Mouse (Mus musculus): ENCODE results near the gene Zfp579. TPM values are rescaled to one million over a fixed set of nuclear protein-coding genes. Genes with fewer than 3 reads are reported as not detected.

Gene Zfp579
- total and polyA plus RNA-seq, 3 experiments, result 0.54 to 3.6 TPM; not detected in 1

- Histone ChIP-seq H3K9me3 (replicated peaks; ENCODE audit: insufficient read depth, low read length) (no peaks in the 10 kb centered on the region), H3K27ac (ENCODE audit: control insufficient read depth, low read depth, low read length) (no peak overlapping the region)
Observed at GRCm38 (mm10) chr7:4953815-4954445, 42.0 kb downstream of the Zfp579 start.

GRCm38 (mm10) chr7:4950561-4951342 is 45.2 kb downstream of the Zfp579 start:
- Histone ChIP-seq H3K27ac (ENCODE audit: control insufficient read depth, low read depth, low read length) (no peak overlapping the region), H3K4me1 (ENCODE audit: control insufficient read depth in 1 of 2, insufficient read depth in 2 of 2, low read length in 2 of 2) (no peaks in the 10 kb centered on the region)

More at GRCm38 (mm10) chr7:4953815-4954445, 42.0 kb downstream of the Zfp579 start:
- Histone ChIP-seq H3K27me3 (ENCODE audit: control insufficient read depth in 1 of 2, insufficient read depth in 2 of 2, low read length in 2 of 2) (peaks cover 0 to 1% of the 10 kb centered on the region in 2 experiments; a peak in 2 of 4 replicates), H3K36me3 (ENCODE audit: control insufficient read depth in 1 of 2, insufficient read depth in 2 of 2, low read length in 2 of 2) (no peaks in the 10 kb centered on the region), H3K79me2 (ENCODE audit: control insufficient read depth, insufficient read depth, low read length, poor library complexity) (no peaks in the 10 kb centered on the region), H3K4me1 (ENCODE audit: control insufficient read depth in 1 of 2, insufficient read depth in 2 of 2, low read length in 2 of 2) (no peaks in the 10 kb centered on the region), H3K9ac (ENCODE audit: control insufficient read depth, low read depth, low read length, poor library complexity, severe bottlenecking) (no peak overlapping the region), H3K4me3 (ENCODE audit: control insufficient read depth in 1 of 2, insufficient read depth in 1 of 2, low read depth in 2 of 2, low read length in 2 of 2) (no peak overlapping the region)
- TF ChIP-seq TBP (IDR thresholded peaks at IDR 0.05; ENCODE audit: low read depth, low read length) (no peak), RAD21 (IDR thresholded peaks at IDR 0.05; ENCODE audit: low read depth, low read length) (no peak), SIN3A (IDR thresholded peaks at IDR 0.05; ENCODE audit: low read length) (no peak), CHD2 (IDR thresholded peaks at IDR 0.05; ENCODE audit: low read length) (no peak), ZC3H11A (IDR thresholded peaks at IDR 0.05; ENCODE audit: low read depth, low read length) (no peak), BHLHE40 (IDR thresholded peaks at IDR 0.05; ENCODE audit: borderline replicate concordance, low read depth, low read length) (no peak), GABPA (IDR thresholded peaks at IDR 0.05; ENCODE audit: low read depth, low read length) (no peak), USF2 (IDR thresholded peaks at IDR 0.05; ENCODE audit: borderline replicate concordance in 1 of 2, insufficient read depth in 1 of 2, low read depth in 1 of 2, low read length in 2 of 2) (no peak), TCF12 (IDR thresholded peaks at IDR 0.05; ENCODE audit: low read depth, low read length) (no peak), UBTF (IDR thresholded peaks at IDR 0.05; ENCODE audit: borderline replicate concordance, insufficient read depth, low read depth, low read length) (no peak)
- no peak for DNase-seq (ENCODE audit: low read depth, low spot score)

More at GRCm38 (mm10) chr7:4950561-4951342, 45.2 kb downstream of the Zfp579 start:
- TF ChIP-seq CTCF (IDR thresholded peaks at IDR 0.05 in 2 of 3, conservative IDR thresholded peaks at IDR 0.05 in 1 of 3; ENCODE audit: control insufficient read depth in 1 of 3, insufficient read depth in 1 of 3, low read depth in 2 of 3, low read length in 3 of 3, poor library complexity in 1 of 3, severe bottlenecking in 1 of 3) (no peak), MAX (IDR thresholded peaks at IDR 0.05; ENCODE audit: low read length) (no peak), SMC3 (IDR thresholded peaks at IDR 0.05; ENCODE audit: low read depth, low read length) (no peak), HCFC1 (IDR thresholded peaks at IDR 0.05; ENCODE audit: low read depth, low read length) (no peak), EP300 (IDR thresholded peaks at IDR 0.05; ENCODE audit: low read depth in 1 of 2, low read length in 2 of 2) (no peak), KAT2A (conservative IDR thresholded peaks at IDR 0.05; ENCODE audit: low read depth, low read length) (no peak), ETS1 (IDR thresholded peaks at IDR 0.05; ENCODE audit: low read depth, low read length) (no peak), POLR2A (IDR thresholded peaks at IDR 0.05; ENCODE audit: control insufficient read depth in 1 of 2, insufficient read depth in 1 of 2, low read depth in 1 of 2, low read length in 2 of 2, poor library complexity in 1 of 2) (no peak), CHD2 (IDR thresholded peaks at IDR 0.05; ENCODE audit: low read length) (no peak), RCOR1 (IDR thresholded peaks at IDR 0.05; ENCODE audit: low read depth, low read length) (no peak), TCF12 (IDR thresholded peaks at IDR 0.05; ENCODE audit: low read depth, low read length) (no peak), ZMIZ1 (IDR thresholded peaks at IDR 0.05; ENCODE audit: low read depth, low read length) (no peak), NRF1 (IDR thresholded peaks at IDR 0.05; ENCODE audit: insufficient read depth, low read depth, low read length, poor library complexity, severe bottlenecking) (no peak), NELFE (IDR thresholded peaks at IDR 0.05; ENCODE audit: low read depth, low read length) (no peak), GATA1 (IDR thresholded peaks at IDR 0.05; ENCODE audit: low read depth, low read length) (no peak), ZNF384 (IDR thresholded peaks at IDR 0.05; ENCODE audit: low read depth, low read length) (no peak), USF1 (IDR thresholded peaks at IDR 0.05; ENCODE audit: low read depth, low read length) (no peak), MYB (IDR thresholded peaks at IDR 0.05; ENCODE audit: low read depth, low read length) (no peak), USF2 (IDR thresholded peaks at IDR 0.05; ENCODE audit: borderline replicate concordance in 1 of 2, insufficient read depth in 1 of 2, low read depth in 1 of 2, low read length in 2 of 2) (no peak)
- Histone ChIP-seq H3K9me3 (replicated peaks; ENCODE audit: insufficient read depth, low read length) (no peaks in the 10 kb centered on the region), H3K4me3 (ENCODE audit: control insufficient read depth in 1 of 2, insufficient read depth in 1 of 2, low read depth in 2 of 2, low read length in 2 of 2) (no peak overlapping the region), H3K79me2 (ENCODE audit: control insufficient read depth, insufficient read depth, low read length, poor library complexity) (no peaks in the 10 kb centered on the region), H3K27me3 (ENCODE audit: control insufficient read depth in 1 of 2, insufficient read depth in 2 of 2, low read length in 2 of 2) (peaks cover 0 to 1% of the 10 kb centered on the region in 2 experiments; a peak in 2 of 4 replicates), H3K36me3 (ENCODE audit: control insufficient read depth in 1 of 2, insufficient read depth in 2 of 2, low read length in 2 of 2) (no peaks in the 10 kb centered on the region), H3K9ac (ENCODE audit: control insufficient read depth, low read depth, low read length, poor library complexity, severe bottlenecking) (no peak overlapping the region)
- DNase-seq (ENCODE audit: low read depth, low spot score), result no peak

Data from MEL (cell line).